Mouse (Mus musculus) liver, adult 2 months (tissue): ENCODE results near the gene Psmd5. TPM values are rescaled to one million over a fixed set of nuclear protein-coding genes. Genes with fewer than 3 reads are reported as not detected.

Source experiments
- DNase-seq: peaks from one replicate; pipeline ENCODE4 v3.0.0-alpha.2; 2011; ENCODE audit warnings: low read depth, low spot score; ENCODE audit errors: extremely low read depth
- H3K27ac ChIP-seq: fragments of 200-500 bp; replicated peaks from 2 replicates; pipeline ENCODE4 v1.5.1; 2012; ENCODE audit warnings: low read depth, mild to moderate bottlenecking, control low read depth, inconsistent platforms, low read length; ENCODE audit not compliant: insufficient read depth
- H3K27me3 ChIP-seq: fragments of 200-500 bp; 2 replicates; pipeline ENCODE4 v1.6.1; 2012; ENCODE audit warnings: mild to moderate bottlenecking, moderate library complexity, low read length, inconsistent platforms; ENCODE audit not compliant: control insufficient read depth, insufficient read depth
- H3K36me3 ChIP-seq: fragments of 200-500 bp; 2 replicates; pipeline ENCODE4 v1.6.1; 2012; ENCODE audit warnings: low read length, inconsistent platforms; ENCODE audit not compliant: control insufficient read depth, insufficient read depth
- H3K4me1 ChIP-seq: fragments of 200-500 bp; 2 replicates; pipeline ENCODE4 v1.6.1; 2011; ENCODE audit warnings: low read length; ENCODE audit not compliant: control insufficient read depth, insufficient read depth
- H3K4me3 ChIP-seq: fragments of 200-500 bp; 2 replicates; pipeline ENCODE4 v1.5.1; 2011; ENCODE audit warnings: low read depth, mild to moderate bottlenecking, control low read depth, low read length, moderate library complexity; ENCODE audit not compliant: insufficient read depth
- H3K79me2 ChIP-seq: fragments of 200-500 bp; 2 replicates; pipeline ENCODE4 v1.6.1; 2012; ENCODE audit warnings: inconsistent platforms, mild to moderate bottlenecking, low read length, moderate library complexity; ENCODE audit not compliant: control insufficient read depth, insufficient read depth
- H3K9ac ChIP-seq: fragments of 200-500 bp; 2 replicates; pipeline ENCODE4 v1.6.1; 2012; ENCODE audit warnings: low read depth, mild to moderate bottlenecking, control low read depth, inconsistent platforms, low read length
- CTCF ChIP-seq: fragments of 200-500 bp; IDR thresholded peaks from 2 replicates; pipeline ENCODE4 v1.5.1; 2011; ENCODE audit warnings: low read depth, low read length, control low read depth
- POLR2A ChIP-seq: fragments of 200-500 bp; IDR thresholded peaks from 2 replicates; pipeline ENCODE4 v1.6.1; 2011; ENCODE audit warnings: low read length, control low read depth; ENCODE audit not compliant: insufficient read depth; ENCODE audit errors: extremely low read depth
- WGBS: fragments of 180-500 bp; shearing (Covaris S2); methylation state at CpG from one replicate; pipeline ENCODE4 v1.1.7; 2018; 5-methylcytosine and 5-hydroxymethylcytosine counted together
- polyA plus RNA-seq: library from polyadenylated mRNA; depleted of rRNA; stranded (reverse); fragments of >200 nt; gene quantifications from 2 replicates; pipeline ENCODE4 v1.2.3, GENCODE M21; 2012
- total RNA-seq: library from RNA; depleted of rRNA; stranded (reverse); fragments of >200 nt; gene quantifications from 2 replicates; pipeline ENCODE4 v1.2.3, GENCODE M21; 2014

Psmd5 gene
- total and polyA plus RNA-seq, 2 experiments, result 18.1 to 31.1 TPM

GRCm38 (mm10) chr2:34869680-34870079 lies 5.1 kb downstream of the Psmd5 start:
- Histone ChIP-seq H3K36me3 (peaks cover 12% of the 10 kb centered on the region), H3K27me3 (no peaks in the 10 kb centered on the region), H3K79me2 (peaks cover 19% of the 10 kb centered on the region; the same call in 1 of the 2 replicates), H3K27ac (no peak overlapping the region), H3K9ac (no peak overlapping the region; the same call in 1 of the 2 replicates), H3K4me3 (peak overlapping the region; percentile 26; the same call in 1 of the 2 replicates), H3K4me1 (peaks cover 8% of the 10 kb centered on the region)
- 24% methylated on average over 5 of the region's 5 CpGs for WGBS
- peak; percentile 55 for DNase-seq
- no peak for TF ChIP-seq CTCF

- no peaks in the 10 kb centered on the region for H3K79me2 ChIP-seq
- 95% methylated on average over 8 of the region's 8 CpGs for WGBS
- no peak overlapping the region for H3K9ac ChIP-seq
- H3K36me3 ChIP-seq, result peaks cover 65% of the 10 kb centered on the region
- H3K4me3 ChIP-seq, result no peak overlapping the region
- no peak for TF ChIP-seq CTCF
- TF ChIP-seq POLR2A, result no peak
- no peak for DNase-seq
- H3K27ac ChIP-seq, result no peak overlapping the region
- no peaks in the 10 kb centered on the region for H3K4me1 ChIP-seq
- H3K27me3 ChIP-seq, result no peaks in the 10 kb centered on the region
Observed at GRCm38 (mm10) chr2:34857728-34858127, 17.0 kb downstream of the Psmd5 start.

GRCm38 (mm10) chr2:34855265-34855664 lies 19.5 kb downstream of the Psmd5 start:
- Histone ChIP-seq H3K36me3 (peaks cover 69% of the 10 kb centered on the region), H3K27me3 (no peaks in the 10 kb centered on the region), H3K9ac (no peak overlapping the region), H3K4me1 (no peaks in the 10 kb centered on the region), H3K27ac (no peak overlapping the region), H3K79me2 (no peaks in the 10 kb centered on the region), H3K4me3 (no peak overlapping the region)
- TF ChIP-seq POLR2A (no peak), CTCF (peak; percentile 43; the same call in 1 of the 2 replicates)
- no peak for DNase-seq
- WGBS, result 92% methylated on average over 4 of the region's 4 CpGs

GRCm38 (mm10) chr2:34847702-34848101 lies 27.1 kb downstream of the Psmd5 start:
- no peak overlapping the region for H3K4me3 ChIP-seq
- no peaks in the 10 kb centered on the region for H3K79me2 ChIP-seq
- no peak overlapping the region for H3K27ac ChIP-seq
- H3K9ac ChIP-seq, result no peak overlapping the region
- H3K27me3 ChIP-seq, result no peaks in the 10 kb centered on the region
- no peak for TF ChIP-seq POLR2A
- TF ChIP-seq CTCF, result no peak
- WGBS, result 91% methylated on average over 1 of the region's 1 CpGs
- no peaks in the 10 kb centered on the region for H3K4me1 ChIP-seq
- no peak for DNase-seq
- peaks cover 13% of the 10 kb centered on the region for H3K36me3 ChIP-seq

GRCm38 (mm10) chr2:34843211-34843939 lies 31.4 kb downstream of the Psmd5 start:
- TF ChIP-seq POLR2A (no peak), CTCF (no peak)
- 72% methylated on average over 11 of the region's 11 CpGs for WGBS
- no peak for DNase-seq
- Histone ChIP-seq H3K27me3 (no peaks in the 10 kb centered on the region), H3K9ac (no peak overlapping the region), H3K27ac (no peak overlapping the region; the same call in 1 of the 2 replicates), H3K4me1 (no peaks in the 10 kb centered on the region), H3K4me3 (no peak overlapping the region), H3K79me2 (no peaks in the 10 kb centered on the region), H3K36me3 (no peaks in the 10 kb centered on the region)

- Histone ChIP-seq H3K4me1 (no peaks in the 10 kb centered on the region), H3K4me3 (no peak overlapping the region), H3K36me3 (no peaks in the 10 kb centered on the region), H3K79me2 (no peaks in the 10 kb centered on the region), H3K27me3 (no peaks in the 10 kb centered on the region), H3K9ac (no peak overlapping the region), H3K27ac (no peak overlapping the region)
- DNase-seq, result no peak
- 93% methylated on average over 8 of the region's 8 CpGs for WGBS
- no peak for TF ChIP-seq POLR2A
Observed at GRCm38 (mm10) chr2:34841706-34842105, 33.1 kb downstream of the Psmd5 start.
